Mouse (Mus musculus): ENCODE data around the gene Slc25a33. TPM values are rescaled to one million over a fixed set of nuclear protein-coding genes. Genes with fewer than 3 reads are reported as not detected.
A peak's percentile ranks its signal among the peaks of the same experiment; 100 is the strongest.

Gene Slc25a33
- polyA plus RNA-seq, 1 experiment = 7.2 TPM

GRCm38 (mm10) chr4:149721163-149721562 is 52.9 kb downstream of the Slc25a33 start:
- peaks cover 8% of the 10 kb centered on the region; the same call in 1 of the 2 replicates for H3K36me3 ChIP-seq (ENCODE audit: control insufficient read depth, insufficient read depth, low read length)
- WGBS = 57% methylated on average over 8 of the region's 8 CpGs

GRCm38 (mm10) chr4:149719686-149720085 is 54.4 kb downstream of the Slc25a33 start:
- H3K27ac ChIP-seq (ENCODE audit: control insufficient read depth, insufficient read depth, low read length) = no peak overlapping the region
- TF ChIP-seq POLR2A (IDR thresholded peaks at IDR 0.05; ENCODE audit: control insufficient read depth, extremely low read depth, insufficient read depth, low read length, poor library complexity) (no peak), CTCF (IDR thresholded peaks at IDR 0.05; ENCODE audit: borderline replicate concordance, control insufficient read depth, extremely low read depth, insufficient read depth, low read length, poor library complexity) (no peak)
- H3K27me3 ChIP-seq (ENCODE audit: control insufficient read depth, insufficient read depth, low read length) = no peaks in the 10 kb centered on the region
- 94% methylated on average over 6 of the region's 6 CpGs for WGBS
- peaks cover 8% of the 10 kb centered on the region; the same call in 1 of the 2 replicates for H3K36me3 ChIP-seq (ENCODE audit: control insufficient read depth, insufficient read depth, low read length)
- no peak overlapping the region for H3K4me3 ChIP-seq (ENCODE audit: control insufficient read depth, insufficient read depth, low read length)
- peaks cover 6% of the 10 kb centered on the region for H3K4me1 ChIP-seq (replicated peaks; ENCODE audit: control insufficient read depth, insufficient read depth, low read length)
- no peak for DNase-seq

More at GRCm38 (mm10) chr4:149721163-149721562, 52.9 kb downstream of the Slc25a33 start:
- no peak overlapping the region for H3K4me3 ChIP-seq (ENCODE audit: control insufficient read depth, insufficient read depth, low read length)
- H3K27me3 ChIP-seq (ENCODE audit: control insufficient read depth, insufficient read depth, low read length) = no peaks in the 10 kb centered on the region
- no peak for TF ChIP-seq CTCF (IDR thresholded peaks at IDR 0.05; ENCODE audit: borderline replicate concordance, control insufficient read depth, extremely low read depth, insufficient read depth, low read length, poor library complexity)
- H3K27ac ChIP-seq (ENCODE audit: control insufficient read depth, insufficient read depth, low read length) = no peak overlapping the region
- peak; percentile 34 for DNase-seq
- peaks cover 6% of the 10 kb centered on the region for H3K4me1 ChIP-seq (replicated peaks; ENCODE audit: control insufficient read depth, insufficient read depth, low read length)

GRCm38 (mm10) chr4:149714542-149714941 is 59.5 kb downstream of the Slc25a33 start:
- no peak overlapping the region for H3K4me3 ChIP-seq (ENCODE audit: control insufficient read depth, insufficient read depth, low read length)
- DNase-seq = no peak
- no peak for TF ChIP-seq CTCF (IDR thresholded peaks at IDR 0.05; ENCODE audit: borderline replicate concordance, control insufficient read depth, extremely low read depth, insufficient read depth, low read length, poor library complexity)
- TF ChIP-seq POLR2A (IDR thresholded peaks at IDR 0.05; ENCODE audit: control insufficient read depth, extremely low read depth, insufficient read depth, low read length, poor library complexity) = no peak
- peaks cover 3% of the 10 kb centered on the region for H3K4me1 ChIP-seq (replicated peaks; ENCODE audit: control insufficient read depth, insufficient read depth, low read length)
- H3K27me3 ChIP-seq (ENCODE audit: control insufficient read depth, insufficient read depth, low read length) = no peaks in the 10 kb centered on the region
- WGBS = 98% methylated on average over 3 of the region's 3 CpGs
- peaks cover 8% of the 10 kb centered on the region; the same call in 1 of the 2 replicates for H3K36me3 ChIP-seq (ENCODE audit: control insufficient read depth, insufficient read depth, low read length)
- H3K27ac ChIP-seq (ENCODE audit: control insufficient read depth, insufficient read depth, low read length) = no peak overlapping the region

- Histone ChIP-seq H3K4me3 (ENCODE audit: control insufficient read depth, insufficient read depth, low read length) (no peak overlapping the region), H3K27me3 (ENCODE audit: control insufficient read depth, insufficient read depth, low read length) (no peaks in the 10 kb centered on the region), H3K36me3 (ENCODE audit: control insufficient read depth, insufficient read depth, low read length) (no peaks in the 10 kb centered on the region), H3K27ac (ENCODE audit: control insufficient read depth, insufficient read depth, low read length) (no peak overlapping the region), H3K4me1 (replicated peaks; ENCODE audit: control insufficient read depth, insufficient read depth, low read length) (peaks cover 3% of the 10 kb centered on the region)
- TF ChIP-seq POLR2A (IDR thresholded peaks at IDR 0.05; ENCODE audit: control insufficient read depth, extremely low read depth, insufficient read depth, low read length, poor library complexity) (no peak), CTCF (IDR thresholded peaks at IDR 0.05; ENCODE audit: borderline replicate concordance, control insufficient read depth, extremely low read depth, insufficient read depth, low read length, poor library complexity) (peak; percentile 85)
- WGBS = 60% methylated on average over 7 of the region's 7 CpGs
- peak; percentile 46 for DNase-seq
Observed at GRCm38 (mm10) chr4:149711955-149712354, 62.1 kb downstream of the Slc25a33 start.

- Histone ChIP-seq H3K27ac (ENCODE audit: control insufficient read depth, insufficient read depth, low read length) (no peak overlapping the region), H3K4me3 (ENCODE audit: control insufficient read depth, insufficient read depth, low read length) (no peak overlapping the region), H3K4me1 (replicated peaks; ENCODE audit: control insufficient read depth, insufficient read depth, low read length) (peaks cover 4% of the 10 kb centered on the region), H3K36me3 (ENCODE audit: control insufficient read depth, insufficient read depth, low read length) (no peaks in the 10 kb centered on the region), H3K27me3 (ENCODE audit: control insufficient read depth, insufficient read depth, low read length) (no peaks in the 10 kb centered on the region)
- no peak for DNase-seq
- WGBS = 97% methylated on average over 5 of the region's 5 CpGs
- TF ChIP-seq CTCF (IDR thresholded peaks at IDR 0.05; ENCODE audit: borderline replicate concordance, control insufficient read depth, extremely low read depth, insufficient read depth, low read length, poor library complexity) (no peak), POLR2A (IDR thresholded peaks at IDR 0.05; ENCODE audit: control insufficient read depth, extremely low read depth, insufficient read depth, low read length, poor library complexity) (no peak)
Observed at GRCm38 (mm10) chr4:149711485-149711884, 62.6 kb downstream of the Slc25a33 start.

- Histone ChIP-seq H3K4me1 (replicated peaks; ENCODE audit: control insufficient read depth, insufficient read depth, low read length) (peaks cover 12% of the 10 kb centered on the region), H3K4me3 (ENCODE audit: control insufficient read depth, insufficient read depth, low read length) (no peak overlapping the region), H3K36me3 (ENCODE audit: control insufficient read depth, insufficient read depth, low read length) (no peaks in the 10 kb centered on the region), H3K27ac (ENCODE audit: control insufficient read depth, insufficient read depth, low read length) (peak overlapping the region; percentile 37; the same call in 1 of the 2 replicates), H3K27me3 (ENCODE audit: control insufficient read depth, insufficient read depth, low read length) (no peaks in the 10 kb centered on the region)
- peak; percentile 78 for DNase-seq
- 12% methylated on average over 5 of the region's 5 CpGs for WGBS
- no peak for TF ChIP-seq POLR2A (IDR thresholded peaks at IDR 0.05; ENCODE audit: control insufficient read depth, extremely low read depth, insufficient read depth, low read length, poor library complexity)
- no peak for TF ChIP-seq CTCF (IDR thresholded peaks at IDR 0.05; ENCODE audit: borderline replicate concordance, control insufficient read depth, extremely low read depth, insufficient read depth, low read length, poor library complexity)
Observed at GRCm38 (mm10) chr4:149710510-149710909, 63.6 kb downstream of the Slc25a33 start.

- no peak overlapping the region for H3K4me3 ChIP-seq (ENCODE audit: control insufficient read depth, insufficient read depth, low read length)
- TF ChIP-seq CTCF (IDR thresholded peaks at IDR 0.05; ENCODE audit: borderline replicate concordance, control insufficient read depth, extremely low read depth, insufficient read depth, low read length, poor library complexity) (no peak), POLR2A (IDR thresholded peaks at IDR 0.05; ENCODE audit: control insufficient read depth, extremely low read depth, insufficient read depth, low read length, poor library complexity) (no peak)
- DNase-seq = peak; percentile 24
- no peak overlapping the region for H3K27ac ChIP-seq (ENCODE audit: control insufficient read depth, insufficient read depth, low read length)
- no peaks in the 10 kb centered on the region for H3K27me3 ChIP-seq (ENCODE audit: control insufficient read depth, insufficient read depth, low read length)
- WGBS = 66% methylated on average over 8 of the region's 8 CpGs
- H3K36me3 ChIP-seq (ENCODE audit: control insufficient read depth, insufficient read depth, low read length) = no peaks in the 10 kb centered on the region
- H3K4me1 ChIP-seq (replicated peaks; ENCODE audit: control insufficient read depth, insufficient read depth, low read length) = peaks cover 46% of the 10 kb centered on the region
Observed at GRCm38 (mm10) chr4:149705941-149706340, 68.1 kb downstream of the Slc25a33 start.

Measured in thymus, adult 2 months (tissue).